Mouse (Mus musculus) MEL-GATA-1-ER (cell line): ENCODE data around the gene Calm1.
A peak's percentile ranks its signal among the peaks of the same experiment; 100 is the strongest.
"Not testable (repeated sequence)": the region's sequence is repeated elsewhere in the genome, so short reads cannot be mapped to it uniquely, and the experiment has no call there.

Experiments
- DNase-seq: peaks from one replicate; pipeline ENCODE4 v3.0.0-alpha.2; 2012; ENCODE audit warnings: low read depth; ENCODE audit errors: extremely low read depth

The Calm1 gene

DNA sequence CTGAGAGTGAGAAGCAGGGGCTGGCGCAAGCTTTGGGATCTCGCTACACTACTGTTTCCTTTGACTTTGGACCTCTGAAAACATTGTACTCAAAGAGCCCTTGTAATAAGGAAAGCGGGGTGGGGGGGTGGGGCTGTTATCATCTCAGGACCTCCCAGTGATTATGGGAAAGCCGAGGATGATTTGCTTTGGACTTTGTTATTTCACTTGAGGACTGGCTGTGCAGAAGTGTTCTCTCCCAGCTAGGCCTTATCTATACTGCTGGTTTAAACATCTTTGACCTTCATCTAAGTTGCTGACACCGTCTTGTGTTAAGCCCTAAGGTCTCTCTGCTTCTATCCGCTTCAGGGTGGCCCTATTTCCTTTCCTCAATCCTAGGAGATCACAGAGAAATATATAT is 8.4 kb upstream of the Calm1 start:
- DNase-seq = no peak

DNA sequence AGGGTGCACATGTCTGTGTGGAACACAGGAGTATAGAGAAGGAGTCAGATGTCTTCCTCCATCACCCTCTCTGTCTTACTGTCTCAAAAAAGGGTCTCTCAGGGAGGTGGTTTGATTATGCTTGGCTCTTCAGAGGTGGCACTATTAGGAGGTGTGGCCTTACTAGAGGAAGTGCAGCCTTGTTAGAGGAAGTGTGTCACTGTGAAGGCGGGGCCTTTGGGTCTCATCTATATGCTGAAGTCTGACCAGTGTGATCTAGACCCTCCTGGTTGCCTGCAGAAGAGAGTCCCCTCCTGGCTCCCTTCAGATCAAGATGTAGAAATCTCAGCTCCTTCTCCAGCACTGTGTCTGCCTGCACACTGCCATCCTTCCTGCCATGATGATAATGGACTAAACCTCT is 5.1 kb upstream of the Calm1 start:
- no peak for DNase-seq

DNA sequence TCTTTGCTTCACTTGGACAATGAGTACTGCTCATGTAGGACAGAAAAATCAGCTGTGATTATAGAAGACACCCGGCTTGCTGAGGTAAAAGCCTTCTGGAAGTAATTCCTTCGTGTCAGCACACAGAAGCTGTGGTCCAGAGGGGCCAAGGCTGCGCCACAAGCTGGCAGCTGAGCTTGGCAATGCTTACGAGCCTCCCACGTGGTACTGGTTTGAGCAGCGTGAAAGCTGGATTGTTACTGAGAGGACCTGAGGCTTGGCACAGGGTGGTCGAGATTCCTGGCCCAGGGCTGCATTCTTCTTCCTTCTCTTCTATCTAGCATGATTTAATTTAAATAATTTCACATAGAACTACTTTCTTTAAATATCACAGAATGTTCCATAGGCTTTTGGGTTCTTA is 2.4 kb upstream of the Calm1 start:
- no peak for DNase-seq

DNA sequence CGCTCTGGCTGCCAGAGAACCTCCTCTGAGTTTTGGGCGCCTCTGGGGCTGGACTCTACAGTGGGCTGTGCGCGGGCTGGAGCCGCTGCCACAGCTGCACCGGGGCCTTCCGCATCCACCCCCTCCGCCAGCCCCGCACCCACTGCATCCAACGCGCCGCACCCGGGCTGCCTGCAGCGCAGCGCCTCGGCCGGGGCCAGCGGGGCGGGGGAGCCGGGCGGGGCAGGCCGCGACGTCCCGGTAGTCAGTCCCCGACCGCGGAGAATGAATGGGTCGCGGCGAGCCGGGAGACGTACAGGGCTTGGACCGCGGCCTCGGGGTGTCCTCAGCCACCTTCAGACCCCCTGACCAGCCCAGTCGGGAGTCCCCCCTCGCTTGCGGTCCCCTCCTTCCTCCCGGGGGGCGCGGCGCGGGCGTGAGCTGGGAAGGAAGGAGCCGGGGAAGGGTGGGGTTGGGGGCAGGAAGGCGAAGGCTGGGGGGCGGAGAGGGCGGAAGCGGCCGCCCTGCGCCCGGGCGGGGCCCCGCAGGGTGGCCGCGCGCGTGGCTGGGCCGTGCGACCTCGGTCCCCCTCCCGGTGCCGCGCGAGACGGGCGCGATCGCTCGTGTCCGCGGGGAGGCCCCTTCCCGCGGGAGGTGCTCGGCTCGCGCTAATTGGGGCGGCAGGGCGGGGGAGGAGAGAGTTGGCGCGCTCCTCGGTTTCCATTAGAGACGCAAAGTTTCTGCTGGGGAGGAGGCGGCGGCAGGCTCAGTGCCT is 833 bp downstream of the Calm1 start:
- DNase-seq = no peak

DNA sequence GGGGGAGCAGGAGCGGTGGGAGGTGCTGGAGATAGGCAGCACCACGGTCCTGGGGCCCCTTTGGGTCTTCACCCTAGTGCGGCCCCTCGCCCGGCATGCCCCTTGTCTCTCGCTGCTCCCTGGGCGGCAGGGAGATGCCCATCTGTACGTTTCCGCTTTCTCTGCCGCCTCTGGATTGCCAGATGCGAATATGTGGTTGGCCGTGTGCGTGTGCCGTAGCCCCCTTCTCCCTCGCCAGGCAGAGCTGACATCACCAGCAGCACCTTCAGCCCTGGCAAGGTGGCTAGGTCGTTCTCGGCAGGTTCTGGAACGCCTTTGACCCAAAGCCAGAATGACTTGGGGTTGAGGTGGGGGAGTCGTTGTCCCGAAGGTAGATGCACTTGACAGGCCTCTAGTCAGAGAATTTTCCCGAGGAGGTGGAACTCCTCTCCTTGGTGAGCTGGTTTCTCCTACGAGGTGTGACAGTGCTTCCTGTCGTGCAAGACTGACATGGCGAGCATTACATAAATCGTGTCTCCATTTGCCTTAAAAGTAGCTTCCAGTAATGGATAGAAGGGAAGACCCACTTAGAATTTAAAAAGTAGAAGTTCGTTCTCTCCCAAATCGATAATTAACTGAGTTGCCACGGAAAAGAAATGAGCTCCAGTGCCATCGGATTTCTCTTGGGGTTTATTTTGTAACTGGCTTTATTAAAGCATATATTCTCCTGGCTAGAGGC is 1.6 kb downstream of the Calm1 start:
- DNase-seq = peak; percentile 41

DNA sequence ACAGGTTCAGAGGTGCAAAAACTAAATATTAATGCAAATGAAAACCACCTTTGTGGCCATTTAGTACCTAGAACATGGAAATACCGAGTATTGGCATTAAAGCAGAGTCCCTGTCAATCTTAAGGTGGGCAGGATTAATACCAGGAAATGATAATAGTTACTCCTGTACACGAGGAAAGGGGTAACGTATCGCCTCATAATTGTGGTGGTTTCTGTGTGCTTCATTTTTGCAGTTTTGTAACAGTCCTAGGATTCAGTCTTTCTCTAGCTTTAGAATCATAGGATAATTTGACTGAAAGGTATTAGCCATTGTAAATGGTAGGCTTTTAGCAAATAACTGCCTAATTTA is 2.1 kb downstream of the Calm1 start:
- no peak for DNase-seq

DNA sequence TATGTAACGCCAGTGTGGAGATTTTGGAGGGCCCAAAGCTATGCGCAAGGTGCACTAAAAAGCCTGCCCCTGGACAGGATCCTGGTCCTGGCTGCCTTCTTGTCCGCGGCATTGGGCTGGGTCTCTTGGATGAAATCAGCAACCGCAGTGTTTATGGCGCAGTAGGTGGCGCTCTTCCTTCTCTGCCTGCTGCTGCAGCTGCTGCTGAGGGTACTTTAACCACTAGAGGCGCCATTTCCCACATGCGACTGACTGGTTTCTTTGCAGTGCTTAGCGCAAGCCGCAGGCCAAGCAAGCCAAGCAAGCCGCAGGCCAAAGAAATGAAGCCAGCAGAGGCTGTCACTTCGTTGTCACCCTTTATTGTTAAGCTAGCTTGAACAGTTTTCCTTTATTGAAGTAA is 2.6 kb downstream of the Calm1 start:
- peak; percentile 88 for DNase-seq

DNA sequence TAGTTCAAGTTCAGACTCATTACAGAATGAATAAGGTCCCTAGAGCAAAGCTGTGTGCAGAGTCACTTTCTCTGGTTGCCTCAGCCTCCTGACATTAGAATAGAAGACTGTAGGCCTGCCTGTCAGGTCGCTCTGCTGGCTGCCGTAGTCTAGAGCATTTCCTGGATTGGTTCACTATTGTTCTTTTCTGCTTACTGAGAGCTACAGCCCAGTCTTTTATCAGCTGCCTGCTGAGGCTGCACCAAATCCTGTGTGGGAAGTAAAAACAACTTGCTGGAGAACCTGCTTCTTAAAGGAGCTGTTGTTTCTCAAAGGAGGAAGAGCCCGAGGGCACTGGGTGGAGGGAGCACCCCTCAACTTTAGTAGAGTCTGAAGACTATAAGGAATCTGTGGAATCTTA is 4.5 kb downstream of the Calm1 start:
- no peak for DNase-seq

DNA sequence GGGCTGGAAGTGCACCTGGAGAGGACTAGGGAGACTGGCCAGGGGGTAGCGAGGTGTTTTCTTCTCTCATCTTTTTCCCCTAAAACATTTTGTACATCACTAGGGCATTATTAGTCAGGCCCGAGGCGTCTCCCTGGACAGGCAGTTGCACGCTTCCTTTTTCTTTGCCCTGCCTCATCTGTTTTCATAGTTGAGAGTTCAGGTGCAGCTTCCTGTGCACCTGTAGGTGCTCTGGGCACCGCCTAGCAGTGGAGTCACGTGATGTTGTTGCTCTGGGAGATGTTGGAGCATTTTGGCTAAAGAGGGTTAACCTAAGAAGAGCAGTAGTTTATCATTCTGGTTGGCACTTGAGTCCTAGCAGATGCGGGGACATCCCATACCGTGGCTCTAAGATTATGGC is 5.9 kb downstream of the Calm1 start:
- DNase-seq = no peak

DNA sequence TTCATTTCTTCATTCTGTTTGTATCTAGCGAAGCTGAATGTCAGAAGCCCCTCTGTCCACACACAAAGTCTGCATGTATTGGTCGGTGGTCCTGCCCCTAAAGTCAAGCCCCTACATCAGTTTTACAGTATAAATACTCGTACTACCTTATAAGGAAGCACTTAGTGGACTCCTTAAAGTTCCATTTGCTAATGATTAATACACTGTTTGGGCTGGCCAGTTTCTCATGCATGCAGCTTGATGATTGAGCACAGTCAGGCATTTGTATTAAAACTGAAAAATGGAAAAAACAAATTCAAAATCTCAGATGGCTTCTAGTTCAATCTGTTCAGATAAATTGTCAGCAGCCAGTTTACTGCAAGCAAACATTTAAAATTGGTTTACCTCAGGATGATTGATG is 7.3 kb downstream of the Calm1 start:
- DNase-seq = no peak

DNA sequence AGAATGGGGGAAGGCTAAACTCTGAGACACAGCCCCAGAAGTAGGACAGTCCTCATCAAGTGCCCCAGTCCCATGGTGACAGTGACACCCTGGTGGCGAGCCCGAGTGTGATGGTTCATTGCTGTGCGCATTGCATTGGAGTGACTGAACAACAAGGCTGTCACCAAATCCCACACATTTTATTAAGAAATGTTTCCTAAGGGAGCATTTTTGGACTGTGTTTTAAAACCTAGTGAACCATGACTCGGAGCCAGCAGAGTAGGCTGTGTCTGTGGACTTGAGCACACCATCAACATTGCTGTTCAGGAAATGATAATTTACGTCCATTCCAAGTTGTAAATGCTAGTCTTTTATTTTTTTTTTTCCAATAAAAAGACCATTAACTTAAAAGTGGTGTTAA is 7.7 kb downstream of the Calm1 start:
- no peak for DNase-seq

DNA sequence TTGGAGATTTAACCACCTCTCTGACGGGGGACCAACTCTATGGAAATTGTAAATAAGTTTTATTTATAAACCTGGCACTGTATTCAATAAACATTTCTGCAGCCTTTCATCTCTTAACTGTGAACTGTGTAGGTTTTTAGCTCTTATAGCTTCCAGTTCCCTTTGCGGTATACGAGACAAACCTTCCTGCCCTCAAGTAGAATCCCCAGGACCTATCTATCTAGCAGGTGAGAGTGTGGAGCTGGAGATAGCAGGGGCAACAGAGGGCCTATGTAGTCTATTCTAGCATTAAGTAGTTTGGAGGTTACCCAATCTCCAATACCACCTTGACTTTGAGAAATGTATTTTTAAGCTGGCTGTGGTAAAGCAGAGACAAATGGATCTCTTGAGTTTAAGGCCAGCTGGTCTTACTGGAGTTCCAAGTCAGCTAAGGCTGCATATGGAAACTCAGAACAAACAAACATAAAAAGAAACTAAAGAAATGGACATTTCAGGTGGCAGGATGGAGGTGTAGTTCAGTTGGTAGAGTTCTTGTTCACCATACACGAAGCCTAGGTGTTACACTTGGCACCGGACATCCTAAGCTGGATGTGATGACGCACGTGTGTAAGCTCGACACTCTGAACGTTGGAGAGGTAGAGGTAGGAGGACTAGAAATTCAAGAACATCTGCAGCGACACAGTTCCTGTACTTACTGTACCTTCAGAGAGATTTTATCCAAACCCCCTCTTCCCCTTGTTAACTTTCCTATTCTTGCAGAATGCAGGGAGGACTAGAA is 10.7 kb downstream of the Calm1 start:
- peak; percentile 66 for DNase-seq

DNA sequence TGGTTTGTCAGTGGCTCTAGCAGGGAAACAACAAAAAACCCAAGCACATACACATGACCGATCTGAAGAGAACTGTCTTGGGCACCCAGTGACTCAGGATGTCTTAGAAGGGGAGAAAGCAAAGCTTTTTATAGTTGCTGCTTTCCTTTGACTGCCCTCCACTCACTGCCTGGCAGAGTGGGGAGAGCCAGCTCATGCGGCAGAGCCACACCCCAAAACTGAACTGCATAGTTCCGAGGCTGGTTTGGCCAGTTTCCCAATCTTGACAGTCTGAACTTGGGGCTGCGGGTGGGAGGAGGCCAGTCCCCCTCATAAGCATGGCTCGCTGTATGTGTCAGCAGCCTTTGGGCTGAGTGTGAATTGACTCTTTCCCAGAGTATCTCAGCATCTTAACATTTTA is 11.7 kb downstream of the Calm1 start:
- peak; percentile 64 for DNase-seq

DNA sequence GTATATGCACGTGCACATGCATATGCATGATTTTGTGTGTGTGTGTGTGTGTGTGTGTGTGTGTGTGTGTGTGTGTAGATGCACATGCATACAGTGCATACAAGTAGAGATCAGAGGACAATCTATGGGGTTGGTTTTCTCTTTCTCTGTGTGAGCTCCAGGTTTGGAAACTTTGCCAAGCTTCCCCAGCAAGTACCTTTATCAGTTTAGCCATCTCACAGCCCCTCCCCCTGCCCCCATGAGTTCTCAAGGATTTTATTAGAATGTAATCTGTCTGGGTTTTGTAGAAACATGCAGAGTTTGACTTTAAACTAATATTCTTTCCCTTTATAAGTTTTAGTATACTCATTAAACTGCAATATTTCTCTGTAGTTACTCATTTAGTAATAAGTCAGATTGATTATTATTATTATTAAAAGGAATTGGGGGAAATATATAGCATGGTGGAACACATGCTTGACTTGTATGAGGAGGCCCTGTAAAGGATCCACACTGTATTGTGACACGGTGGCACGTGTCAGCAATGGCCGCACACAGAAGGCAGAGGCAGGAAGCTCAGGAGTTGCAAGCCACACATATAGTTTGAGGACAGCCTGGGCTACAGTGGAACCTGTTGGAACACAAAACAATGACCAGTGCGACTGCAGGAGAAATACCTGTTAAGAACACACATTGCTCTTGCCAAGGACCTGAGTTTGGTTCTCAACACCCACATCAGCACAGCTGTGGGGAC is 12.4 kb downstream of the Calm1 start:
- DNase-seq = no peak

DNA sequence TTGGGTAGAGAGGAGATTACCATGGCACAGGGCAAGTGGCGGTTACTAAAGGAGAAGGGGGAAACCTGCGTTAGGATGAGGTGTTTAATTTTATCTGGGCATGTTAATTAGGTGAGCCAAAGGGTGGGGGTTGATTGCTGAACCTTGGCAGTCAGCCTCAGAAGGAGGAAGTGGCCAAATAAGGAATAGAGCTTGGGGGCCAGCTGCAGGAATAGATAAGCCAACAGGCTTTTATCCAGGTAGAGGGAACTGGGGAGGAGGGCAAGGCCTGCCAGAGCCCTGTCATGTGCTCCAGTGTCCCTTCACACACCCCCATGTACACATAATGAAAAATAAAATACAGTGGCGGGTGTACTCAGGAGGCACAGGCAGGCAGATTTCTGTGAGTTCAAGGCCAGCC is 13.2 kb downstream of the Calm1 start:
- DNase-seq = peak; percentile 89

DNA sequence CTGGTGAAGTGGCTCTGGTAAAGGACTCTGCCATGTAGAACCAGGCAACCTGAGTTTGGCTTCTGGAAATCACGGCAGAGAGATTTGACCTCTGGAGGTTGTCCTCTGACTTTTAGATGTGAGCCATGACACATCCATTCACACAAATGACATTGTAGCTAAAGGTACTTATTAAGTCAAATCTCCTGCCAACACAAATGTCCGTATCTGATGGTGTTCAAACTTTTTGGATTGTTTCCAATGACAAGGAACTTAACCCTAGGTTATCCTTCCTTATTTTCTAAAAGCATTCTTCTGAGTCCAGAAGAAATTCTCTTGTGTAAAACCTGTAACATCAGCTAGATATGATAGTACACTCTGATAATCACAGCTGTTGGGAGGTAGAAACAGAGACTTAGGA is 13.9 kb downstream of the Calm1 start:
- DNase-seq = no peak

DNA sequence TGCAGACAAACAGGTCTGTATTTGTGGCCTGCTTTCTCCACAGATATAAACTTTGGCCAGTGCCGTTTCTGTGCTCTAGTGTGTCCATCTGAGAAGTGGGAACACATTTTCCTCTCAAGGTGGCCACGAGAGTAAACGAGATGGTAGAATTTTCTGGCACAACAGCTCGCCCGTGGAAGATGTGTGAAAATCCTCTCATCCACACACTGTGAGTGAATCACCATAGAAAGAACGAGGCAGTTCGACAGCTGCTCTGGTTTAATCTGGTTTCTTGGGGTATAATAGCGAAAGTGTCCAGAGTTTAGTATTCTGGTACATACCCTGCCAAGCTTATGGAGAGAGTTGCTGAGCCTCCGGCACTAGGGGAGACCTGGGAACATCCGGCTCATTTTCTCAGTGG is 14.9 kb downstream of the Calm1 start:
- no peak for DNase-seq

DNA sequence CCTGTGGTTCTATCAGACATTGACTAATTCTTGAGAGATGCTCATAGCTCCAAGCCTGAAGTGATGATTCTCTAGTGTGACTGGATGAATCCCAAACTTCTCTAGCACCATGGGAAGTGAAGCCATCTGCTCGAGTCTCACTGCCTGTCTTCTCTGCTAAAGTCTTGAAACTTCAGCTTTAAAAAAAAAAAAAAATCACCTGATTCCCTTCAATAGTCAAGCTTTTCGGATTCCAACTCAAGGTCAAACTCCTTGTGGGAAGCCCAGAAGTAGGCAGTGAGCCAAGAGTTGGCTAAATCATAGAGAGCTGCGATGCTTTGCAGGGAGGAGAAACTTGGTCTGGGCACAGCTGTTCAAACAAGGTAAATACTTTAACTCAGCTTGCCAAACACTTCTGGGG is 15.5 kb downstream of the Calm1 start:
- no peak for DNase-seq

DNA sequence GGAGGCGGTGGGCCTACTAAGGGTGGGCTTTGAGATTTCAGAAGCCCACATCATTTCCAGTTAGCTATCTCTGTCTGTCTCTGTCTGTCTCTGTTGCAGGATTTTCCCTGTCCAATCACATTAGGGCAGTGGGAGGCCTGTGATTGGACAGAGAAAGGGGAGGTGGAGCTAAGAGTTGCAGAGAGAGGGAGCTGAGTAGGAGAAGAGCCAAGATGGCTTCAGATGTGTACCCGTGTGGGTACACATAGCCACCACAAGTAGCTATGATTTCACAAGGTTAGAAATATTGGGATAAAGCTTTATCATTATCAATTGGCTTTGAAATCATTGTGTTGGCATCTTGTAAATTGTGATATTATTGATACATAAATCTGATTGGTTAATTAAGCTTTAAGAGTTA is 17.9 kb downstream of the Calm1 start:
- DNase-seq = not testable (repeated sequence)

DNA sequence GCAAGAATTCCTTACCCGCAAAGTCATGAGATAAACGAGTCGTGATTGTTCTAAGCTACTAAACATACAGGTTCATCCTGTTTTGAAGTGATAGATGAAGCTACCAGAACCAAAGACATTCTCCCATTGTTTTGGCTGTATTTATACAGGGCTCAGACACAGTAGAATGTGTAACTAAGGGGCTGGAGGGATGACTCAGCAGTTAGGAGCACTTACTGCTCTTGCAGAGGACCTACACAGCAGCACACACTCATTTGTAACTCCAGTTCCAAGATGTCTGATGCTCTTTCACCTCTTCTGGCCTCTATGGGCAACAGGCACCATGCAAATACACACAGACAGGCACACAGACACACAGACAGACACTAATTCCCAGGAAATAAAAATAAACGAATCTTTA is 20.8 kb downstream of the Calm1 start:
- DNase-seq = no peak

DNA sequence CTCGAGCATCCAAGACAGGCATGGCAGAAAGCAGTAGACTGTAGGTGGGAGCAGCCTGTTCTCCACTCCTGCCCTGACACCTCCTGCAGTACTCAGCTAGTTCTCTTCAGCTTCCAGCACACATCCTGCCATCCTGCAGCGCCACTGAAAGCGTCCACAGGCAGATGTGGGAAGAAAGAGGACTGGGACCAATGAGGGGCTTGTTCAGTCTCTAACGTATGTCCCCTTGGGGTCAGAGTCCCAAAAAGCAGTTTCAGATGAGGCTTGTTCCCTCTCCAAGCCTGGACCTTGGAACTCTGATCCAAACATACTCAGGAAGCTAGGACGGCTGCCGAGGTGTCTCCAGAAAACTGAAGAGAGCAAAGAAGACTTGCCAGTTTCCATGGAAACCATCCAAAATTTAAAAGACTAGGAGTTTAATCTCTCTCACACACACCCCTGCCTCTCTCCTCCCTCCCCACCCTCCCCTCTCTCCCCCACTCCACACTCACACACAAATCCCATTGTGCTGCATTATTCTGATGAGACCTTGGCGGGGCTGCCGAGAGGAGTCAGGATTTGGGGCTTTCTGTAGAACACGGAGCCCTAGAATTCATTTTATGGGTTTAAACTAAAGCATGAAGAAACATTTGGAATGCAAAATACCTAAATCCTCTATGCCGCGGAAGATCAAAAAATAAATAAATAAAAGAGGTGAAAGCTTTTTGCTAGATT is 22.5 kb downstream of the Calm1 start:
- no peak for DNase-seq
